Mouse (Mus musculus) kidney, embryonic 16.5 days (tissue): Measurements from ENCODE around the gene Prdm4. TPM values are rescaled to one million over a fixed set of nuclear protein-coding genes. Genes with fewer than 3 reads are reported as not detected.

ENCODE experiments used
- ATAC-seq: fragments of 200-750 bp; cut with Nextera tagmentation; 2 replicates; pipeline ENCODE4 v1.8.0; 2017; ENCODE audit warnings: moderate TSS enrichment; ENCODE audit not compliant: low FRiP score, low TSS enrichment
- H3K27ac ChIP-seq: fragments of 300-500 bp; sonication (generic); 2 replicates; pipeline ENCODE4 v1.5.1; 2014; ENCODE audit warnings: low read length
- H3K27me3 ChIP-seq: fragments of 300-500 bp; sonication (generic); 2 replicates; pipeline ENCODE4 v1.6.1; 2014; ENCODE audit warnings: low read length, control low read depth, mixed read lengths; ENCODE audit not compliant: insufficient read depth
- H3K36me3 ChIP-seq: fragments of 300-500 bp; sonication (generic); 2 replicates; pipeline ENCODE4 v1.6.1; 2014; ENCODE audit warnings: low read length, control low read depth, mixed read lengths; ENCODE audit not compliant: insufficient read depth
- H3K4me1 ChIP-seq: fragments of 300-500 bp; sonication (generic); 2 replicates; pipeline ENCODE4 v1.6.1; 2014; ENCODE audit warnings: low read length, control low read depth, mixed read lengths; ENCODE audit not compliant: insufficient read depth
- H3K4me2 ChIP-seq: fragments of 300-500 bp; sonication (generic); replicated peaks from 2 replicates; pipeline ENCODE4 v1.6.1; 2014; ENCODE audit warnings: low read depth, low read length
- H3K4me3 ChIP-seq: fragments of 300-500 bp; sonication (generic); 2 replicates; pipeline ENCODE4 v1.5.1; 2014; ENCODE audit warnings: mild to moderate bottlenecking, low read length
- H3K9ac ChIP-seq: fragments of 300-500 bp; sonication (generic); replicated peaks from 2 replicates; pipeline ENCODE4 v1.6.1; 2014; ENCODE audit warnings: low read length
- H3K9me3 ChIP-seq: fragments of 300-500 bp; sonication (generic); 2 replicates; pipeline ENCODE4 v1.6.1; 2016; ENCODE audit warnings: low read length, control low read depth
- WGBS: fragments of 180-500 bp; shearing (Covaris S2); extraction: QIAGEN DNeasy Blood & Tissue Kit; methylation state at CpG from one replicate; pipeline ENCODE4 v1.1.7; 2014; 5-methylcytosine and 5-hydroxymethylcytosine counted together
- polyA plus RNA-seq: library from polyadenylated mRNA; unstranded; fragments of >200 nt; fragmentation: Nextera tagmentation; extraction: Ambion mirVana; gene quantifications from 2 replicates; pipeline ENCODE4 v1.2.1, GENCODE M21; 2015

Prdm4 gene
- polyA plus RNA-seq, 1 experiment from 2014 or later: 14.3 TPM

GRCm38 (mm10) chr10:85873861-85874544, 42.9 kb downstream of the Prdm4 start:
- WGBS: 89% methylated on average over 13 of the region's 13 CpGs
- H3K4me3 ChIP-seq: no peak overlapping the region
- no peak for ATAC-seq
- H3K36me3 ChIP-seq: peaks cover 34% of the 10 kb centered on the region
- no peak overlapping the region for H3K27ac ChIP-seq
- H3K9me3 ChIP-seq: no peaks in the 10 kb centered on the region
- H3K4me1 ChIP-seq: peaks cover 9% of the 10 kb centered on the region
- H3K27me3 ChIP-seq: no peaks in the 10 kb centered on the region
- no peak overlapping the region for H3K9ac ChIP-seq
- H3K4me2 ChIP-seq: no peak overlapping the region

GRCm38 (mm10) chr10:85872479-85872773, 44.5 kb downstream of the Prdm4 start:
- WGBS: 1% methylated on average over 5 of the region's 5 CpGs
- Histone ChIP-seq H3K4me3 (peak overlapping the region; percentile 100), H3K9me3 (no peaks in the 10 kb centered on the region), H3K27ac (0 out of 2 replicates have a peak overlapping the region, but pooled peaks have one; percentile 74), H3K4me1 (peaks cover 9% of the 10 kb centered on the region), H3K4me2 (peak overlapping the region; percentile 77), H3K9ac (peak overlapping the region; percentile 83), H3K27me3 (no peaks in the 10 kb centered on the region), H3K36me3 (peaks cover 26% of the 10 kb centered on the region)
- ATAC-seq: peak; percentile 16

GRCm38 (mm10) chr10:85871698-85872478, 45.1 kb downstream of the Prdm4 start:
- H3K27me3 ChIP-seq: no peaks in the 10 kb centered on the region
- WGBS: under 1% methylated on average over 55 of the region's 55 CpGs
- peak overlapping the region; percentile 100 for H3K4me3 ChIP-seq
- H3K27ac ChIP-seq: peak overlapping the region; percentile 74
- peak overlapping the region; percentile 83 for H3K9ac ChIP-seq
- H3K4me1 ChIP-seq: peaks cover 9% of the 10 kb centered on the region
- ATAC-seq: peak; percentile 98
- no peaks in the 10 kb centered on the region for H3K9me3 ChIP-seq
- peak overlapping the region; percentile 77 for H3K4me2 ChIP-seq
- H3K36me3 ChIP-seq: peaks cover 26% of the 10 kb centered on the region

- H3K27ac ChIP-seq: no peak overlapping the region
- 67% methylated on average over 4 of the region's 4 CpGs for WGBS
- ATAC-seq: no peak
Observed at GRCm38 (mm10) chr10:85846105-85846862, 70.7 kb downstream of the Prdm4 start.

More at GRCm38 (mm10) chr10:85846105-85846862, 70.7 kb downstream of the Prdm4 start:
- no peaks in the 10 kb centered on the region for H3K36me3 ChIP-seq
- H3K9ac ChIP-seq: no peak overlapping the region
- no peaks in the 10 kb centered on the region for H3K9me3 ChIP-seq
- H3K4me1 ChIP-seq: no peaks in the 10 kb centered on the region
- H3K4me3 ChIP-seq: no peak overlapping the region
- no peak overlapping the region for H3K4me2 ChIP-seq
- no peaks in the 10 kb centered on the region for H3K27me3 ChIP-seq

Other genes with a start within 250 kb of the Prdm4 start
- 83.1 and 87.0 TPM in 2 replicates for gene Pwp1, start 87.6 kb downstream of the Prdm4 start, polyA plus RNA-seq
- 0.75 and 1.1 TPM in 2 replicates for gene Ascl4, start 10.5 kb upstream of the Prdm4 start, polyA plus RNA-seq
- 196 and 197 TPM in 2 replicates for gene Rtcb, start 40.7 kb upstream of the Prdm4 start, polyA plus RNA-seq
- gene Bpifc, start 94.8 kb upstream of the Prdm4 start, polyA plus RNA-seq: 0.27 and 0.29 TPM in 2 replicates
- 40.1 and 40.4 TPM in 2 replicates for gene Fbxo7, start 104.8 kb upstream of the Prdm4 start, polyA plus RNA-seq